Mouse (Mus musculus) heart, embryonic 15.5 days (tissue): ENCODE measurements at regions not wholly inside any gene's neighbourhood (a gene's known extent, or its start where the extent isn't known, plus 50 kb on each side); places are given as distances from the start of the nearest gene placed in this dataset.

Experiments
- ATAC-seq: fragments of 200-750 bp; cut with Nextera tagmentation; replicated peaks from 2 replicates; pipeline ENCODE4 v1.8.0; 2017; ENCODE audit warnings: low read depth, moderate TSS enrichment; ENCODE audit not compliant: insufficient number of reproducible peaks, insufficient read depth, low FRiP score
- H3K27ac ChIP-seq: fragments of 300-500 bp; sonication (generic); 2 replicates; pipeline ENCODE4 v1.5.1; 2015; ENCODE audit warnings: mild to moderate bottlenecking, inconsistent platforms
- H3K27me3 ChIP-seq: fragments of 300-500 bp; sonication (generic); 2 replicates; pipeline ENCODE4 v1.6.1; 2015; ENCODE audit warnings: inconsistent platforms
- H3K36me3 ChIP-seq: fragments of 300-500 bp; sonication (generic); 2 replicates; pipeline ENCODE4 v1.6.1; 2015; ENCODE audit warnings: mild to moderate bottlenecking, inconsistent platforms
- H3K4me1 ChIP-seq: fragments of 300-500 bp; sonication (generic); replicated peaks from 2 replicates; pipeline ENCODE4 v1.6.1; 2015; ENCODE audit warnings: inconsistent platforms
- H3K4me2 ChIP-seq: fragments of 300-500 bp; sonication (generic); 2 replicates; pipeline ENCODE4 v1.6.1; 2015; ENCODE audit warnings: inconsistent platforms, mild to moderate bottlenecking, moderate library complexity
- H3K4me3 ChIP-seq: fragments of 300-500 bp; sonication (generic); 2 replicates; pipeline ENCODE4 v1.5.1; 2015; ENCODE audit warnings: mild to moderate bottlenecking, inconsistent platforms
- H3K9ac ChIP-seq: fragments of 300-500 bp; sonication (generic); 2 replicates; pipeline ENCODE4 v1.6.1; 2015; ENCODE audit warnings: mild to moderate bottlenecking, inconsistent platforms
- H3K9me3 ChIP-seq: fragments of 300-500 bp; sonication (generic); replicated peaks from 2 replicates; pipeline ENCODE4 v1.6.1; 2016; ENCODE audit warnings: inconsistent platforms
- WGBS: fragments of 180-500 bp; shearing (Covaris S2); methylation state at CpG from one replicate; pipeline ENCODE4 v1.1.7; 2015; ENCODE audit warnings: mixed read lengths; 5-methylcytosine and 5-hydroxymethylcytosine counted together

- H3K9ac ChIP-seq, result no peak overlapping the region
- H3K4me3 ChIP-seq, result no peak overlapping the region
- H3K4me1 ChIP-seq, result no peaks in the 10 kb centered on the region
- no peak for ATAC-seq
- no peaks in the 10 kb centered on the region for H3K9me3 ChIP-seq
- no peak overlapping the region for H3K4me2 ChIP-seq
- 69% methylated on average over 6 of the region's 6 CpGs for WGBS
- no peak overlapping the region for H3K27ac ChIP-seq
- no peaks in the 10 kb centered on the region for H3K27me3 ChIP-seq
- no peaks in the 10 kb centered on the region for H3K36me3 ChIP-seq
These were observed 230.8 kb upstream of the Klf4 start for GRCm38 (mm10) chr4:55763112-55763511.

GRCm38 (mm10) chr4:55762389-55762788 is 230.1 kb upstream of the Klf4 start:
- no peak for ATAC-seq
- no peak overlapping the region for H3K4me2 ChIP-seq
- no peak overlapping the region for H3K4me3 ChIP-seq
- H3K9me3 ChIP-seq, result no peaks in the 10 kb centered on the region
- no peaks in the 10 kb centered on the region for H3K4me1 ChIP-seq
- 77% methylated on average over 4 of the region's 4 CpGs for WGBS
- H3K27ac ChIP-seq, result no peak overlapping the region
- H3K36me3 ChIP-seq, result no peaks in the 10 kb centered on the region
- H3K9ac ChIP-seq, result no peak overlapping the region
- no peaks in the 10 kb centered on the region for H3K27me3 ChIP-seq

- Histone ChIP-seq H3K4me2 (no peak overlapping the region), H3K27me3 (no peaks in the 10 kb centered on the region), H3K9me3 (no peaks in the 10 kb centered on the region), H3K27ac (no peak overlapping the region), H3K4me3 (no peak overlapping the region), H3K9ac (no peak overlapping the region), H3K36me3 (no peaks in the 10 kb centered on the region), H3K4me1 (no peaks in the 10 kb centered on the region)
- 66% methylated on average over 15 of the region's 15 CpGs for whole genome bisulfite sequencing
- ATAC-seq, result no peak
These were observed 225.1 kb upstream of the Klf4 start for GRCm38 (mm10) chr4:55757148-55757927.

GRCm38 (mm10) chr4:55749949-55750600 is 217.8 kb upstream of the Klf4 start:
- no peak for ATAC-seq
- Histone ChIP-seq H3K9ac (no peak overlapping the region), H3K27me3 (no peaks in the 10 kb centered on the region), H3K27ac (no peak overlapping the region), H3K36me3 (no peaks in the 10 kb centered on the region), H3K4me2 (no peak overlapping the region), H3K4me1 (0 out of 2 replicates have a peak, but pooled peaks cover 5% of the 10 kb centered on the region), H3K9me3 (no peaks in the 10 kb centered on the region), H3K4me3 (no peak overlapping the region)
- WGBS, result 59% methylated on average over 20 of the region's 20 CpGs

- no peaks in the 10 kb centered on the region for H3K27me3 ChIP-seq
- H3K4me1 ChIP-seq, result no peaks in the 10 kb centered on the region
- H3K4me2 ChIP-seq, result no peak overlapping the region
- no peaks in the 10 kb centered on the region for H3K36me3 ChIP-seq
- no peak overlapping the region for H3K27ac ChIP-seq
- H3K9me3 ChIP-seq, result no peaks in the 10 kb centered on the region
- no peak overlapping the region for H3K4me3 ChIP-seq
- no peak overlapping the region for H3K9ac ChIP-seq
- ATAC-seq, result no peak
- 87% methylated on average over 8 of the region's 8 CpGs for WGBS
These were observed 209.1 kb upstream of the Klf4 start for GRCm38 (mm10) chr4:55741355-55741754.

GRCm38 (mm10) chr4:55740062-55740461 is 207.8 kb upstream of the Klf4 start:
- H3K36me3 ChIP-seq, result no peaks in the 10 kb centered on the region
- H3K9me3 ChIP-seq, result no peaks in the 10 kb centered on the region
- WGBS, result 86% methylated on average over 15 of the region's 15 CpGs
- no peak for ATAC-seq
- H3K4me2 ChIP-seq, result no peak overlapping the region
- no peak overlapping the region for H3K4me3 ChIP-seq
- no peak overlapping the region for H3K9ac ChIP-seq
- no peaks in the 10 kb centered on the region for H3K4me1 ChIP-seq
- H3K27me3 ChIP-seq, result no peaks in the 10 kb centered on the region
- H3K27ac ChIP-seq, result no peak overlapping the region

- H3K9ac ChIP-seq, result no peak overlapping the region
These were observed 206.4 kb upstream of the Klf4 start for GRCm38 (mm10) chr4:55738714-55739113.

GRCm38 (mm10) chr4:55735453-55735852 is 203.2 kb upstream of the Klf4 start:
- H3K9me3 ChIP-seq, result no peaks in the 10 kb centered on the region
- WGBS, result 60% methylated on average over 3 of the region's 3 CpGs
- no peak overlapping the region for H3K4me3 ChIP-seq
- H3K4me2 ChIP-seq, result no peak overlapping the region
- ATAC-seq, result no peak
- no peaks in the 10 kb centered on the region for H3K27me3 ChIP-seq
- no peaks in the 10 kb centered on the region for H3K36me3 ChIP-seq
- no peak overlapping the region for H3K9ac ChIP-seq
- H3K27ac ChIP-seq, result no peak overlapping the region
- H3K4me1 ChIP-seq, result no peaks in the 10 kb centered on the region

More at GRCm38 (mm10) chr4:55738714-55739113, 206.4 kb upstream of the Klf4 start:
- Histone ChIP-seq H3K27ac (no peak overlapping the region), H3K27me3 (no peaks in the 10 kb centered on the region), H3K4me1 (no peaks in the 10 kb centered on the region), H3K4me3 (no peak overlapping the region), H3K4me2 (no peak overlapping the region), H3K36me3 (no peaks in the 10 kb centered on the region), H3K9me3 (no peaks in the 10 kb centered on the region)
- no peak for ATAC-seq
- 86% methylated on average over 1 of the region's 1 CpGs for WGBS

- H3K4me2 ChIP-seq, result no peak overlapping the region
- ATAC-seq, result no peak
- no peak overlapping the region for H3K4me3 ChIP-seq
- H3K27ac ChIP-seq, result no peak overlapping the region
- H3K4me1 ChIP-seq, result no peaks in the 10 kb centered on the region
- H3K9me3 ChIP-seq, result no peaks in the 10 kb centered on the region
- WGBS, result 90% methylated on average over 1 of the region's 1 CpGs
- no peaks in the 10 kb centered on the region for H3K27me3 ChIP-seq
- no peaks in the 10 kb centered on the region for H3K36me3 ChIP-seq
- no peak overlapping the region for H3K9ac ChIP-seq
These were observed 202.1 kb upstream of the Klf4 start for GRCm38 (mm10) chr4:55734331-55734730.

GRCm38 (mm10) chr4:55733223-55733622 is 201.0 kb upstream of the Klf4 start:
- Histone ChIP-seq H3K36me3 (no peaks in the 10 kb centered on the region), H3K9ac (no peak overlapping the region), H3K9me3 (no peaks in the 10 kb centered on the region), H3K4me2 (no peak overlapping the region), H3K4me1 (no peaks in the 10 kb centered on the region), H3K4me3 (no peak overlapping the region), H3K27me3 (no peaks in the 10 kb centered on the region), H3K27ac (no peak overlapping the region)
- no peak for ATAC-seq
- WGBS, result 52% methylated on average over 4 of the region's 4 CpGs

GRCm38 (mm10) chr4:55732006-55732405 is 199.7 kb upstream of the Klf4 start:
- H3K4me2 ChIP-seq, result no peak overlapping the region
- H3K36me3 ChIP-seq, result no peaks in the 10 kb centered on the region
- no peak overlapping the region for H3K4me3 ChIP-seq
- no peaks in the 10 kb centered on the region for H3K4me1 ChIP-seq
- H3K27ac ChIP-seq, result no peak overlapping the region
- no peaks in the 10 kb centered on the region for H3K27me3 ChIP-seq
- no peak overlapping the region for H3K9ac ChIP-seq
- H3K9me3 ChIP-seq, result no peaks in the 10 kb centered on the region
- WGBS, result 49% methylated on average over 4 of the region's 4 CpGs
- no peak for ATAC-seq

GRCm38 (mm10) chr4:55730266-55730665 is 198.0 kb upstream of the Klf4 start:
- H3K4me3 ChIP-seq, result no peak overlapping the region
- no peak for ATAC-seq
- no peaks in the 10 kb centered on the region for H3K36me3 ChIP-seq
- H3K27ac ChIP-seq, result no peak overlapping the region
- 68% methylated on average over 4 of the region's 4 CpGs for WGBS
- H3K9me3 ChIP-seq, result no peaks in the 10 kb centered on the region
- H3K4me1 ChIP-seq, result no peaks in the 10 kb centered on the region
- H3K9ac ChIP-seq, result no peak overlapping the region
- H3K4me2 ChIP-seq, result no peak overlapping the region
- H3K27me3 ChIP-seq, result no peaks in the 10 kb centered on the region
